Mouse (Mus musculus) cerebellum, postnatal 25 days (tissue): Measurements from ENCODE around the gene Slc30a5.
"Not testable (repeated sequence)": the region's sequence is repeated elsewhere in the genome, so short reads cannot be mapped to it uniquely, and the experiment has no call there.

Source experiments
- DNase-seq, 2 experiments: peaks; one replicate each; pipeline ENCODE4 v3.0.0; 2021; ENCODE audit warnings: mixed read lengths in 2 of 2

The Slc30a5 gene

GRCm38 (mm10) chr13:100834777-100835176 is 1.6 kb upstream of the Slc30a5 start:
- DNase-seq, result no peak

- DNase-seq, result no peak
Measured at GRCm38 (mm10) chr13:100833640-100834002, 394 bp upstream of the Slc30a5 start.

DNA sequence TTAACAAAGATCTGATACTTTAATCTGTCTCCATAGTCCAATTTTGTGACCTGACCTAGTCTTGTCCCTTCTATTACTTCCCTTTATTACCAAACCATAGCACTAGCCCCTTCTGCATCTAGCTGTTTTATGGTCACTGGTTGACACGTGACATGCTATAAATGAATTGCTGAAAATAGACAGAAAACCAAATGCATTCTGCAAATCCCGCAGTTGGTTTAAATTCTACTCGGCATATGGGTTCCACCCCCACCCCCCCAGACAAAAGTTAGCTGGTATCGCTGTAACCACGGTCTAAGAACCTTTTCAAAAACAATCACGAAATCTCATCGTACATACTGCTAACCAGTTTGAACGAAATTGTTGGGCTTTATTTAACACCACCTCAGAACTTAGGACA is 1.0 kb downstream of the Slc30a5 start:
- DNase-seq, result no peak

GRCm38 (mm10) chr13:100831123-100831522 is 2.1 kb downstream of the Slc30a5 start:
- DNase-seq, result no peak

GRCm38 (mm10) chr13:100825627-100826410 is 7.4 kb downstream of the Slc30a5 start:
- no peak for DNase-seq

- DNase-seq, result no peak
Measured at GRCm38 (mm10) chr13:100824916-100825315, 8.3 kb downstream of the Slc30a5 start.

GRCm38 (mm10) chr13:100824306-100824705 is 8.9 kb downstream of the Slc30a5 start:
- DNase-seq, result no peak

DNA sequence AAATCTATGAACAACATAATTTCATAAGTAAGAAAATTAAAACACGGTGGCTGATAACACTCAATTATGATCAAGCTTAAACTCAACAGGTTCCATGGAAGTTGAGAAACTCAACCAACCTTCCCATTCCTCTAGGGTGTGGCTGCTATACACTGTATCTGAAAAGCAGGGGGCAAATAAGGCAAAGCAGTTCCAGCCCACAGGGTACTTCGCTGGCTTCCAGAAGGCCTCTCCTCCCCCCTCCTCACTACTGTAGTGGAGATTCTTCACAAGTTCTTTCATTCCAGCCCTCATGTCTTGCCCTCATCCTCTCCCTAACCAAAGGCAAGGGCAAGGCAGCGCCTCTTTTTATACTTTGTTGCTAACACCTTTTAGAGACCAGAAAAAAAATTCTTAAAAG is 9.4 kb downstream of the Slc30a5 start:
- no peak for DNase-seq

DNA sequence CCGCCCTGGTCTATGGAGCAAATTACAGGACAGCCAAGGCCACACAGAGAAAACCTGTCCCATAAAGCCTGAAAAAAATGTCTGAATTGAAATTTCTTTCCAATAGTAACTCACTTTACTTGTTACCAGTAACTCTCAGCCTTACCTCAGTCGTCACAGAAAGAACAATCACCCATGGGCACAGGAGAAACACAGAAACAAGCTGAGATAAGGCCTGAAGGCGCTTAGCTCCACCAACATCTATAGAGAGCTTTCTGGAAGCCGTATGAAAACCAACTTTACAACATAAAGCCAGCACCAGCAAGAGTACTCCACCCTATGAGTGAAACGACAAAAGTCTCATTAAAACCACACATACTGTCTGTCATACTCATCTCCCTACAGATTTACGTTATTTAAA is 18.8 kb downstream of the Slc30a5 start:
- no peak for DNase-seq

DNA sequence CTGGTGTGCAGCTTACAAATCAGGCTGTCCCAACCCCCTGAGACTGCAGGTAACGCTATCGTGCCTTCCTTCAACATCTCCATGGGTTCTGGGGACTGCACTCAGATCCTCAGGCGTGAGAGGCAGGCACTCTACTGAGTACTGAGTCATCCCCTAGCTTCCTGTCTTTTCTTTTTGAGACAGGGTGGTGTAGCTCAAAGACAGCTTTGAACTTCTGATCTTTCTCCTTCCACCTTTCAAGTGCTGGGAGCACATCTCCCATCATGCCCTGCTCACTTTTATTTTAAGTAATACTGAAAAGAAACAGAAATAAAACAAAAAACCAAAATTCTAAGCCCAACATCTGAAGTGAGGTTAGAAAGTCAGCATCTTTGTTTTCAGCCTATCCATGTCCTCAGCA is 27.5 kb downstream of the Slc30a5 start:
- no peak for DNase-seq

GRCm38 (mm10) chr13:100797171-100797570 is 36.1 kb downstream of the Slc30a5 start:
- DNase-seq, result no peak

DNA sequence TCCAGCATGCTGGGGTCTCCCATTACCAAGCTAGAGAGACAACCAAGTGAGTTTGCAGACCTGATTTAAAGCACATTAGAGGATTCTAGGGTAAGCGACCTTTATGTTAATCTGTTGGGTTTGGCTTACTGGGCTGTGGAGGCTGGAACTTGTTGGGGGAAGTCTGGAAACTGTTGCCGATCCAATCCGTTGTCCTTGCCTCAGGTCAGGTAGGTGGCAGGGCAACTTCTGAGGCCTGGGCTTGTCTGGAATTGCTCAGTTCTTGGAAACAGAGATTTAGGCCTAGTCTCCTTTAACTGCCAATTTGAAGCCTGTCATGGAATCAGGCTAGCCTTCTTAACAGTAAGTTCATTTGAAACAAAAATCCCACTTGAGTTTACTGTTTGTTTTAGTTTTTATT is 44.1 kb downstream of the Slc30a5 start:
- no peak for DNase-seq

DNA sequence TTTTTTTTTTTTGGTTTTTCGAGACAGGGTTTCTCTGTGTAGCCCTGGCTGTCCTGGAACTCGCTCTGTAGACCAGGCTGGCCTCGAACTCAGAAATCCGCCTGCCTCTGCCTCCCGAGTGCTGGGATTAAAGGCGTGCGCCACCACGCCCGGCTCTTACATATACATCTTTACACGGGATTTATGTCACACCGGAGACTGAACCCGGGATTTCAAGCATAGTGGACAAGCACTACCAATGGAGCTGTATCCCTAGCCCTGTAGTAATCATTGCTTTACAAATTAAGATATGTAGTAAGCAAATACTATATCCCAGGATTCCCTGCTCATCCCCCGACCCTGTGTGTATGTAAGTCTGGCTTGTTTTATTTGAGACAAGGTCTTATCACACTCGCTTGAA is 45.2 kb downstream of the Slc30a5 start:
- not testable (repeated sequence) for DNase-seq

- DNase-seq, result no peak
Measured at GRCm38 (mm10) chr13:100787316-100788010, 45.8 kb downstream of the Slc30a5 start.

- DNase-seq, result peak; percentile 90 to 95
Measured at GRCm38 (mm10) chr13:100786414-100786867, 46.8 kb downstream of the Slc30a5 start, which contains the start of gene Ccnb1. TSS of gene Ccnb1 (minus strand) at chr13:100786570.

- no peak for DNase-seq
Measured at GRCm38 (mm10) chr13:100785806-100786413, 47.3 kb downstream of the Slc30a5 start.

DNA sequence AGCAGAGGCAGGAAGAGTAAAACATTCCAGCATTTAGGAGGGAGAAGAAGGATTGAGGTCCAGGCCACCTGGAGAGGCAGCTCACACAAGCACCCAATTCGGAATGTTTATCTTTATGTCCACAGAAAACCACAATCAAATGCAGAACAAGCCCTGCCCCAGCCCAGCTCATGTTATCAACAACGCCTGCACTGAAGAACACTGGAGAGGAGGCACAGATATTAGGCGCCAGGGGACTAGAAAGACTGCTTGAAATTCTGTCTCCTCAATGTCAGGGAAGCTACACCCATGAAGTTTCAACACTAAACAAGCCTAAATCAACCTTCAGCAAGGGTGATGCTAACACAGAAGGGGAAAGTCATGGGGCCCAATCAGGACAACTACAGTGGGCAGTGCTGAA is 55.7 kb downstream of the Slc30a5 start:
- no peak for DNase-seq

GRCm38 (mm10) chr13:100776710-100777109 is 56.5 kb downstream of the Slc30a5 start:
- no peak for DNase-seq

GRCm38 (mm10) chr13:100776056-100776419 is 57.2 kb downstream of the Slc30a5 start:
- no peak for DNase-seq

GRCm38 (mm10) chr13:100775252-100776055 is 57.8 kb downstream of the Slc30a5 start, which contains the start of gene Cenph:
TSS of gene Cenph (minus strand) at chr13:100775899.
- peak; percentile 65 to 83 for DNase-seq

- no peak for DNase-seq
Measured at GRCm38 (mm10) chr13:100774704-100775103, 58.5 kb downstream of the Slc30a5 start.

- no peak for DNase-seq
Measured at GRCm38 (mm10) chr13:100755329-100755728, 77.9 kb downstream of the Slc30a5 start.

GRCm38 (mm10) chr13:100754186-100754585 is 79.0 kb downstream of the Slc30a5 start:
- no peak for DNase-seq
